Mouse (Mus musculus) urinary bladder, postnatal 14 days (tissue): Measurements from ENCODE around the gene Pou2f1.
A peak's percentile ranks its signal among the peaks of the same experiment; 100 is the strongest.

ENCODE experiments used
- DNase-seq: peaks from one replicate; pipeline ENCODE4 v3.0.0; 2021; ENCODE audit warnings: low spot score

Pou2f1 gene

GRCm38 (mm10) chr1:165848417-165848816, 154.1 kb downstream of the Pou2f1 start:
- DNase-seq, result no peak

- DNase-seq, result peak; percentile 22
Observed at GRCm38 (mm10) chr1:165845366-165845765, 157.1 kb downstream of the Pou2f1 start.

GRCm38 (mm10) chr1:165844956-165845355, 157.5 kb downstream of the Pou2f1 start:
- DNase-seq, result no peak

- no peak for DNase-seq
Observed at GRCm38 (mm10) chr1:165844466-165844951, 158.0 kb downstream of the Pou2f1 start.

- DNase-seq, result no peak
Observed at GRCm38 (mm10) chr1:165843586-165843985, 158.9 kb downstream of the Pou2f1 start.

GRCm38 (mm10) chr1:165842170-165842569, 160.3 kb downstream of the Pou2f1 start:
- DNase-seq, result no peak

- DNase-seq, result no peak
Observed at GRCm38 (mm10) chr1:165840548-165841230, 161.8 kb downstream of the Pou2f1 start.

- DNase-seq, result no peak
Observed at GRCm38 (mm10) chr1:165839201-165839600, 163.3 kb downstream of the Pou2f1 start.

- DNase-seq, result no peak
Observed at GRCm38 (mm10) chr1:165837546-165837945, 164.9 kb downstream of the Pou2f1 start.

GRCm38 (mm10) chr1:165836461-165836860, 166.0 kb downstream of the Pou2f1 start:
- no peak for DNase-seq

- no peak for DNase-seq
Observed at GRCm38 (mm10) chr1:165834633-165834975, 167.9 kb downstream of the Pou2f1 start.

- no peak for DNase-seq
Observed at GRCm38 (mm10) chr1:165833910-165834632, 168.4 kb downstream of the Pou2f1 start.

- DNase-seq, result no peak
Observed at GRCm38 (mm10) chr1:165833244-165833643, 169.2 kb downstream of the Pou2f1 start.

GRCm38 (mm10) chr1:165829890-165830289, 172.6 kb downstream of the Pou2f1 start:
- no peak for DNase-seq

- no peak for DNase-seq
Observed at GRCm38 (mm10) chr1:165828615-165829014, 173.9 kb downstream of the Pou2f1 start.

GRCm38 (mm10) chr1:165828173-165828572, 174.3 kb downstream of the Pou2f1 start:
- no peak for DNase-seq

- DNase-seq, result no peak
Observed at GRCm38 (mm10) chr1:165822031-165822430, 180.4 kb downstream of the Pou2f1 start.

GRCm38 (mm10) chr1:165819147-165819546, 183.3 kb downstream of the Pou2f1 start:
- no peak for DNase-seq

GRCm38 (mm10) chr1:165818145-165818860, 184.2 kb downstream of the Pou2f1 start:
- no peak for DNase-seq

GRCm38 (mm10) chr1:165817264-165817663, 185.2 kb downstream of the Pou2f1 start:
- DNase-seq, result no peak

- no peak for DNase-seq
Observed at GRCm38 (mm10) chr1:165816391-165816790, 186.1 kb downstream of the Pou2f1 start.
